Mouse (Mus musculus) liver, embryonic 11.5 days (tissue): Measurements from ENCODE around the gene Trappc1. TPM values are rescaled to one million over a fixed set of nuclear protein-coding genes. Genes with fewer than 3 reads are reported as not detected.

Source experiments
- ATAC-seq: fragments of 200-750 bp; cut with Nextera tagmentation; replicated peaks from 2 replicates; pipeline ENCODE4 v1.8.0; 2017; ENCODE audit warnings: moderate number of reproducible peaks, mild to moderate bottlenecking, moderate TSS enrichment, moderate library complexity; ENCODE audit not compliant: low FRiP score
- DNase-seq: peaks from one replicate; pipeline ENCODE4 v3.0.0-alpha.2; 2017; ENCODE audit warnings: low spot score
- H3K27ac ChIP-seq: fragments of 300-500 bp; sonication (generic); 2 replicates; pipeline ENCODE4 v1.5.1; 2014; ENCODE audit warnings: mild to moderate bottlenecking, low read depth, low read length, control low read depth
- H3K27me3 ChIP-seq: fragments of 300-500 bp; sonication (generic); replicated peaks from 2 replicates; pipeline ENCODE4 v1.6.1; 2014; ENCODE audit warnings: low read length, mixed read lengths; ENCODE audit not compliant: control insufficient read depth, insufficient read depth
- H3K36me3 ChIP-seq: fragments of 300-500 bp; sonication (generic); 2 replicates; pipeline ENCODE4 v1.6.1; 2014; ENCODE audit warnings: mild to moderate bottlenecking, low read length, moderate library complexity, mixed read lengths; ENCODE audit not compliant: control insufficient read depth, insufficient read depth
- H3K4me1 ChIP-seq: fragments of 300-500 bp; sonication (generic); replicated peaks from 2 replicates; pipeline ENCODE4 v1.6.1; 2014; ENCODE audit warnings: low read length, mixed read lengths; ENCODE audit not compliant: control insufficient read depth, insufficient read depth
- H3K4me2 ChIP-seq: fragments of 300-500 bp; sonication (generic); 2 replicates; pipeline ENCODE4 v1.6.1; 2014; ENCODE audit warnings: mild to moderate bottlenecking, control low read depth, moderate library complexity
- H3K4me3 ChIP-seq: fragments of 300-500 bp; sonication (generic); 2 replicates; pipeline ENCODE4 v1.5.1; 2014; ENCODE audit warnings: low read depth, low read length, control low read depth
- H3K9ac ChIP-seq: fragments of 300-500 bp; sonication (generic); 2 replicates; pipeline ENCODE4 v1.6.1; 2014; ENCODE audit warnings: low read depth, low read length, control low read depth
- H3K9me3 ChIP-seq: fragments of 300-500 bp; sonication (generic); 2 replicates; pipeline ENCODE4 v1.6.1; 2016; ENCODE audit warnings: low read length, inconsistent platforms, mixed read lengths; ENCODE audit not compliant: control insufficient read depth
- WGBS: fragments of 180-500 bp; shearing (Covaris S2); extraction: QIAGEN DNeasy Blood & Tissue Kit; methylation state at CpG from one replicate; pipeline ENCODE4 v1.1.7; 2014; 5-methylcytosine and 5-hydroxymethylcytosine counted together
- polyA plus RNA-seq: library from polyadenylated mRNA; unstranded; fragments of >200 nt; fragmentation: Nextera tagmentation; extraction: Ambion mirVana; gene quantifications from 2 replicates; pipeline ENCODE4 v1.2.1, GENCODE M21; 2014

Gene Trappc1
- polyA plus RNA-seq, 1 experiment from 2014 or later = 123 TPM

DNA sequence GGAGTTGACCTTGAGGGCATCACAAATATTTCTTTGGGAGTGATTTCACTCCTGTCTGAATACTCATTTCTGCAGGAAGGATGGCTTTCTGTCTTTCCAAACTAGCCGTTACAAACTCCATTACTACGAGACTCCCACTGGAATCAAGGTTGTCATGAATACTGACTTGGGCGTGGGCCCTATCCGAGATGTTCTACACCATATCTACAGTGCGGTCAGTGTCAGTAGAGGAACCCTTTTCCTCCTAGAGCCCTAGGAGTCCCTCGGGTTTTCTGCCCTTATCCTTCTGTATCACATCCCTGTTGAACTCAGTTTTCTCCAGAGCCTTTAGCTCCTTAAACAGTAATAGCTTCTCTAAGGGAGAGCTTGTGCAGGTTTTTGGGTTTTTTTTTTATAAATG is 969 bp downstream of the Trappc1 start:
- Histone ChIP-seq H3K9ac (peak overlapping the region; percentile 70), H3K4me1 (peaks cover 39% of the 10 kb centered on the region)

DNA sequence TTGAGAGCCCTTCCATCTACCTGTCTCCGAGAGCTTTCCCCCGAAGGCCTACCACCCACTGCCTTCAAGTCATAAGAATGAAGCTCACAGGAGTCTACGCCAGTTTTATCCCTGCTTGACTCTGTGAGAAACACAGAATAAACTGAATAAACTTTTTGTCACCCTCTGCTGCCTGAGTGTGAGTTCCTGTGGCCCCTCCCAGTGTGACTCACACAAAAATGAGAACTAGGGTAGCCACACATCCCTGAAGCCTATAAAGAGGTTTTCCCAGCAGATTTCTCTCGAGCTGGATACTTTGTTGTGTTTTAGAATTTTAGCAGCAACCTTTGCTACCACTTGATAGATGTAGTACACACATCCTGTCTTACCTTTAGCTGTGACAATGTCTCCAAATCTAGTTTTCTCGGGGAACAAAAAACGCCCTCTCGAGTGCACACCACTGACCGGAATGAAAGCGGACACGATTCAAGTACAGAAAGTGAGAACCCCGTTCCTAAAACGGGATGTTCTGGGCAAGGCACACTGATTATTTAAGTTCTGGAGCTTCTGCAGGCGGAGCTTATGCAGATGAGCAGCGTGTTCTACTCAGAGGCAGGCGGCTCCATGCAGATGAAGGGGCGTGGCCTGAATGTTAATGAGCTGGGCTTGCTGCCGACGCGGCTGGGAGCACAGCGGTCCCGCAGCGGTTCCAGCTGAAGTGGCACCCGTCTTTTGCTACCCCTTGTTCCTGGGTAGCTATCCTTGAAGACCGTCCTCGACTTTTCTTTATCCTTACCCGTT is 2.0 kb downstream of the Trappc1 start, which contains the start of gene Kcnab3:
TSS of gene Kcnab3 (plus strand) at position 631 of the 780 bp plus-strand sequence.
- peaks cover 42% of the 10 kb centered on the region for H3K27me3 ChIP-seq
- H3K4me1 ChIP-seq = peaks cover 39% of the 10 kb centered on the region
- 10% methylated on average over 26 of the region's 26 CpGs for WGBS
- H3K4me3 ChIP-seq = peak within 1 kb of the TSS; percentile 64
- peak within 1 kb of the TSS; percentile 64 for H3K9ac ChIP-seq
- peak; percentile 64 for ATAC-seq
- DNase-seq = peak; percentile 82
- peak within 1 kb of the TSS; percentile 19; the same call in 1 of the 2 replicates for H3K27ac ChIP-seq
- no peaks in the 10 kb centered on the region for H3K36me3 ChIP-seq
- H3K4me2 ChIP-seq = peak within 1 kb of the TSS; percentile 100
- H3K9me3 ChIP-seq = no peaks in the 10 kb centered on the region

More for the DNA sequence above, 969 bp downstream of the Trappc1 start:
- Histone ChIP-seq H3K36me3 (peaks cover 2% of the 10 kb centered on the region; the same call in 1 of the 2 replicates), H3K9me3 (no peaks in the 10 kb centered on the region), H3K4me3 (peak overlapping the region; percentile 74), H3K27ac (peak overlapping the region; percentile 47; the same call in 1 of the 2 replicates), H3K4me2 (peak overlapping the region; percentile 96), H3K27me3 (peaks cover 33% of the 10 kb centered on the region)
- no peak for DNase-seq
- 67% methylated on average over 6 of the region's 6 CpGs for WGBS
- ATAC-seq = no peak

DNA sequence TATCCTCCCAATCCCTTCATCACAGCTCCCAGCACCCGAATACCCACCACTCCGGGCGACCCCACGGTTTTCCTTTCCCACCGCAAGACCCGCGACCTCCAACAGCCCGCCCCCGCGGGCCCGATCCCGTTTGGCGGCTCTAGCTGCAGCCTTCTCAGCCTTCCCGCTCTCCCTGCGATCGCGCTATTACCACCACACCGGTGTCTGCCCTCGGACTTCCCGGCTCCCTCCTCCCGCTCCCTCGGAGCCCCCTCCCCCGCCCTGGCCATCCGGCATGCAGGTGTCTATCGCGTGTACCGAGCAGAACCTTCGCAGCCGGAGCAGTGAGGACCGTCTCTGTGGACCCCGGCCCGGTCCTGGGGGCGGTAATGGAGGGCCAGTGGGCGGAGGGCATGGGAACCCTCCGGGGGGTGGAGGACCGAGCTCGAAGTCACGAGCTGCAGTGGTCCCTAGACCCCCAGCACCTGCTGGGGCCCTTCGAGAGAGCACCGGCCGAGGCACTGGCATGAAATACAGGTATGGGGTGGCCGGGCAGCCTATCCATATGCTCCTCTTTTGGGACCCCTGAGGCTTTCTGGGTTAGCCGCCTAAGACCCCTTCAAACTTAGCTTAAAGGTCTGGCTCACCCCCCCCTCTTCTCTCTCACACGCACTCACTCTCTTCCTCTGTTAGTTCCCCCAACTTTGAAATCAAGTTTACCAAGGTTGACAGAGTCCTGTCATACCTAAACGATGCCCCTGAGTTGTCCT is 2.8 kb downstream of the Trappc1 start:
- WGBS = 1% methylated on average over 45 of the region's 45 CpGs
- ATAC-seq = no peak

DNA sequence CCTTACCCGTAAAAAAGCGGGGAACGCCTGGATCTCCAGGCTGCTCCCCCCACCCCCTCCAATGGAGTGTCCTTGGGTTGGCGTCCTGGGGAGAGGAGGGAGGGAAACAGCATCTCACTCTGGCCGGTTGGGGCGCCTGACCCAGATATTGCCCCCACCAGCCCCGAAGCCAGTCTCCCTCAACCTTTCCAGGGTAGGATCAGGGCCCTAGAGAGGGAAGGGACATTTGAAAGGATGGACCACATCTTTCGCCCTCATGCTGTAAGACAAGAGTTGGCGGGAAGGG is 3.3 kb downstream of the Trappc1 start:
- Histone ChIP-seq H3K27me3 (peaks cover 51% of the 10 kb centered on the region), H3K4me1 (peaks cover 43% of the 10 kb centered on the region), H3K9ac (no peak overlapping the region), H3K4me2 (0 out of 2 replicates have a peak overlapping the region, but pooled peaks have one; percentile 100), H3K9me3 (no peaks in the 10 kb centered on the region), H3K4me3 (peak overlapping the region; percentile 64; the same call in 1 of the 2 replicates), H3K27ac (no peak overlapping the region), H3K36me3 (no peaks in the 10 kb centered on the region)
- DNase-seq = no peak
- no peak for ATAC-seq
- WGBS = 19% methylated on average over 9 of the region's 9 CpGs

More for the DNA sequence above, 2.8 kb downstream of the Trappc1 start:
- H3K9ac ChIP-seq = peak overlapping the region; percentile 64
- peak overlapping the region; percentile 64 for H3K4me3 ChIP-seq
- H3K4me2 ChIP-seq = peak overlapping the region; percentile 100
- peaks cover 41% of the 10 kb centered on the region for H3K4me1 ChIP-seq
- H3K36me3 ChIP-seq = no peaks in the 10 kb centered on the region
- no peak overlapping the region; the same call in 1 of the 2 replicates for H3K27ac ChIP-seq
- peaks cover 48% of the 10 kb centered on the region for H3K27me3 ChIP-seq
- no peaks in the 10 kb centered on the region for H3K9me3 ChIP-seq
- DNase-seq = no peak

DNA sequence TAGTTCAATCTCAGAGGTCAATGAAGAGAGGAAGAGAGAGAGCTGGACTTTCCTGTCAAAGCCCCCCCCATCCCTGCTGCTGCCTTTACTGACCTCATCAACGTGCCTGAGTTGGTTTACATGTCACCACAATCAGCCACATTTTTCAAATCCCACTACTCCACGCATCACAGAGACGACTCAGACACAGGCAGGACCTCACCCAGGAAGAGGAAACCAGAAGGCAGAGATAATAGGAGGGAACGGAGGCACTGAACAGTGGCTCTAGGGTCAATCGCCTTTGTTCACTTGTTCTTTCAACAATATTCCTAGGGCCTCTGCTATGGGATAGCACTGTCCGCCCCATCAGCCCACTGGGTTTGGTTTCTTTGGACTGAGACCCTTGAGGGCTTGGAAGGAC is 3.9 kb downstream of the Trappc1 start:
- Histone ChIP-seq H3K4me3 (no peak overlapping the region), H3K9me3 (no peaks in the 10 kb centered on the region), H3K4me2 (no peak overlapping the region; the same call in 1 of the 2 replicates), H3K36me3 (no peaks in the 10 kb centered on the region), H3K9ac (no peak overlapping the region), H3K4me1 (peaks cover 43% of the 10 kb centered on the region), H3K27me3 (peaks cover 51% of the 10 kb centered on the region), H3K27ac (no peak overlapping the region)
- 22% methylated on average over 6 of the region's 6 CpGs for WGBS
- ATAC-seq (no peak), DNase-seq (no peak)

DNA sequence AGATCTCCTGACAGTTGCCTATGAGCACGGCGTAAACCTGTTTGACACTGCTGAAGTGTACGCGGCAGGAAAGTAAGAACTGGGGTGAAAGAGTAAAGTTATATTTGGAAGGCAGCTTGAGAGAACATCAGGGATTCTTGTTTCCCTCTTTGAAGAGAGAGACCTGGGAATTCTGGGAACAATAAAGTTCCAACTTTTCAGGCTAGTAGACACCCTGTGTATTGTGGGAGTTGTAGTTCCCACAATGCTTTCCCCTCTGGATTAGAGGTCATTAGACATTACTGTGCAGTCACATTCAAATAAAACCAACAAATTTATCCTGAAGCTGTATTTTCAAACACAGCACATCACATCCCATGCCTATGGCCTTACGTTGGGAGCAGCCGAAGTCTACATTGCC is 4.7 kb downstream of the Trappc1 start:
- ATAC-seq (no peak), DNase-seq (no peak)
- Histone ChIP-seq H3K4me2 (no peak overlapping the region), H3K9ac (no peak overlapping the region), H3K36me3 (no peaks in the 10 kb centered on the region), H3K9me3 (no peaks in the 10 kb centered on the region), H3K27ac (no peak overlapping the region), H3K4me3 (no peak overlapping the region), H3K27me3 (peaks cover 51% of the 10 kb centered on the region), H3K4me1 (peaks cover 47% of the 10 kb centered on the region)
- 85% methylated on average over 6 of the region's 6 CpGs for WGBS

DNA sequence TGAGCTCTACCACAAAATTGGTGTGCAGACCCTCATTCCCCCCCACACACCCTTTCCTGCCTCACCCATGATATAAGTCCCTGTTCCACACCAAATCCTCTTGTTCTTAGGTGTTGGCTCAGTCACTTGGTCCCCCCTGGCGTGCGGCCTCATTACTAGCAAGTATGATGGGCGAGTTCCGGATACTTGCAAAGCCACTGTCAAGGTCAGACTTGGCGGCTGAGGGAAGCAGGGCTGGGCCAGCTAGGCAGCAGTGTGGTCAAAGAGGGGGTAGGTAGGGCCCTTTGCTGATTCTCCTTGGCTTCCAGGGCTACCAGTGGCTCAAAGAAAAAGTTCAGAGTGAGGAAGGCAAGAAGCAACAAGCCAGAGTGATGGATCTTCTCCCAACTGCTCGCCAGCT is 7.4 kb downstream of the Trappc1 start:
- H3K9me3 ChIP-seq = no peaks in the 10 kb centered on the region
- peaks cover 39% of the 10 kb centered on the region for H3K4me1 ChIP-seq
- peaks cover 51% of the 10 kb centered on the region for H3K27me3 ChIP-seq
- H3K36me3 ChIP-seq = no peaks in the 10 kb centered on the region
- H3K27ac ChIP-seq = no peak overlapping the region
- DNase-seq = no peak
- H3K9ac ChIP-seq = no peak overlapping the region
- 79% methylated on average over 6 of the region's 6 CpGs for WGBS
- peak overlapping the region; percentile 79 for H3K4me2 ChIP-seq
- no peak for ATAC-seq
- H3K4me3 ChIP-seq = peak overlapping the region; percentile 54; the same call in 1 of the 2 replicates

DNA sequence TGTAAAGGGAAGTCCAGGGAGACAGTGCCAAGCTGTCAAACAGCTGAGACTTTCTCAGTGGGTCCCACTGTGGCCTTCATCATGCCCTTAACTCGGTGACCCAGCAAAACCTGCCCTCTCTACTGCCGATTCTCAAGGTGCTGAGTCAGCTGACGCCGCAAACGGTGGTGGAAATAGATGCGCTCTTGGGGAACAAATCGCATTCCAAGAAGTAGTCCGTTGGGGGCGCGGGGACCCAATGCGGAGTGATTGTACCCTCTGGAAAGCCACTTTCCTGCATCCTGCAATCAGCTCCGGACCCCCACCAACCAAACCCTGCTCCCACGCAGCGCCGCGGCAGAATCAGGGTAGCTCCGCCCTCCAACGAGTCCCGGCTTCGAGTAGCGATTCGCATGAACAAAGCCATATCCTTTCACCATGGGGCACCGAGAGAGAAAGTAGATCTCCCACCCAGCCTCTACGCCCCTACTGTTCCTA is 8.2 kb downstream of the Trappc1 start:
- ATAC-seq (no peak), DNase-seq (peak; percentile 59)
- no peaks in the 10 kb centered on the region for H3K9me3 ChIP-seq
- H3K9ac ChIP-seq = peak overlapping the region; percentile 60
- no peaks in the 10 kb centered on the region for H3K36me3 ChIP-seq
- no peak overlapping the region for H3K27ac ChIP-seq
- H3K4me2 ChIP-seq = peak overlapping the region; percentile 79
- peak overlapping the region; percentile 54 for H3K4me3 ChIP-seq
- H3K4me1 ChIP-seq = peaks cover 32% of the 10 kb centered on the region
- H3K27me3 ChIP-seq = peaks cover 43% of the 10 kb centered on the region
- 1% methylated on average over 24 of the region's 24 CpGs for WGBS
